Mouse (Mus musculus) adrenal gland, adult 8-10 months (tissue): ENCODE results near the gene Gm44502. TPM values are rescaled to one million over a fixed set of nuclear protein-coding genes. Genes with fewer than 3 reads are reported as not detected.

Source experiments
- total RNA-seq, 4 experiments: library from RNA; stranded (reverse); gene quantifications; 2 replicates each; pipeline ENCODE4 v1.2.4; 2022

Gene Gm44502
- total RNA-seq, 4 experiments from 2014 or later: 1.2 to 1.5 TPM; not detected in 2

Other genes with a start within 250 kb of the Gm44502 start
- 100 to 1,000 TPM; 153 to 177 (median 157) TPM for gene Plxnb2, start 248.9 kb downstream of the Gm44502 start, total RNA-seq
- 10 to 100 TPM in 1 of 4 experiments, 1 to 10 TPM in 3; 6.9 to 13.2 (median 8.9) TPM for gene Dennd6b, start 233.2 kb downstream of the Gm44502 start, total RNA-seq
- gene Ppp6r2, start 218.1 kb downstream of the Gm44502 start, total RNA-seq: 10 to 100 TPM; 46.8 to 89.2 (median 66.8) TPM
- 100 to 1,000 TPM in 2 of 4 experiments, 10 to 100 TPM in 2; 90.8 to 127 (median 101) TPM for gene Sbf1, start 114.4 kb downstream of the Gm44502 start, total RNA-seq
- not detected for gene Adm2, start 107.0 kb downstream of the Gm44502 start, total RNA-seq
- gene Miox, start 95.3 kb downstream of the Gm44502 start, total RNA-seq: 1 to 10 TPM in 2 of 4 experiments, not detected in 2; 1.4 TPM
- 10 to 100 TPM; 44.4 to 57.5 (median 48.6) TPM for gene Lmf2, start 74.0 kb downstream of the Gm44502 start, total RNA-seq
- 10 to 100 TPM; 79.1 to 93.1 (median 87.8) TPM for gene Ncaph2, start 74.0 kb downstream of the Gm44502 start, total RNA-seq
- gene Sco2, start 55.9 kb downstream of the Gm44502 start, total RNA-seq: 10 to 100 TPM; 18.7 to 28.6 (median 24.6) TPM
- under 1 TPM; 0.22 to 0.73 (median 0.51) TPM for gene Tymp, start 52.7 kb downstream of the Gm44502 start, total RNA-seq
- under 1 TPM; 0.34 to 0.73 (median 0.43) TPM for gene Odf3b, start 50.4 kb downstream of the Gm44502 start, total RNA-seq
- under 1 TPM in 1 of 4 experiments, not detected in 3; 0.09 TPM for gene Klhdc7b, start 44.8 kb downstream of the Gm44502 start, total RNA-seq
- not detected for gene Syce3, start 19.2 kb downstream of the Gm44502 start, total RNA-seq
- gene Cpt1b, start 3.8 kb downstream of the Gm44502 start, total RNA-seq: 10 to 100 TPM in 3 of 4 experiments, 1 to 10 TPM in 1; 6.3 to 68.6 (median 53.1) TPM
- gene C730034F03Rik, start 107 bp downstream of the Gm44502 start, total RNA-seq: 1 to 10 TPM; 1.1 to 2.3 (median 1.9) TPM
- gene Chkb, start 212 bp upstream of the Gm44502 start, total RNA-seq: 10 to 100 TPM; 47.0 to 76.2 (median 66.7) TPM
- 10 to 100 TPM; 14.3 to 19.0 (median 15.0) TPM for gene Mapk8ip2, start 24.2 kb upstream of the Gm44502 start, total RNA-seq
- gene Arsa, start 47.7 kb upstream of the Gm44502 start, total RNA-seq: 10 to 100 TPM; 16.9 to 32.5 (median 21.6) TPM
- 10 to 100 TPM; 29.1 to 61.2 (median 42.8) TPM for gene Shank3, start 69.9 kb upstream of the Gm44502 start, total RNA-seq
- 1 to 10 TPM in 1 of 4 experiments, under 1 TPM in 3; 0.17 to 1.4 (median 0.71) TPM for gene Acr, start 138.6 kb upstream of the Gm44502 start, total RNA-seq
- 10 to 100 TPM in 3 of 4 experiments, 1 to 10 TPM in 1; 9.4 to 20.8 (median 15.1) TPM for gene Rabl2, start 162.2 kb upstream of the Gm44502 start, total RNA-seq